Mouse (Mus musculus) heart, adult 2 months (tissue): Measurements from ENCODE around the gene Tdrkh. TPM values are rescaled to one million over a fixed set of nuclear protein-coding genes. Genes with fewer than 3 reads are reported as not detected.

Experiments
- DNase-seq, 2 experiments: peaks; one replicate each; pipeline ENCODE4 v3.0.0; 2021
- H3K27ac ChIP-seq: fragments of 200-600 bp; 2 replicates; pipeline ENCODE4 v1.8.1; 2022
- H3K27me3 ChIP-seq: fragments of 200-500 bp; 2 replicates; pipeline ENCODE4 v1.6.1; 2012; ENCODE audit warnings: mild to moderate bottlenecking, low read length, inconsistent platforms, mixed read lengths; ENCODE audit not compliant: control insufficient read depth, insufficient read depth
- H3K36me3 ChIP-seq: fragments of 200-500 bp; 2 replicates; pipeline ENCODE4 v1.6.1; 2012; ENCODE audit warnings: low read length, inconsistent platforms; ENCODE audit not compliant: control insufficient read depth, insufficient read depth
- H3K4me1 ChIP-seq: fragments of 200-500 bp; 2 replicates; pipeline ENCODE4 v1.6.1; 2011; ENCODE audit warnings: low read length; ENCODE audit not compliant: control insufficient read depth, insufficient read depth
- H3K4me3 ChIP-seq: fragments of 200-600 bp; 2 replicates; pipeline ENCODE4 v1.8.1; 2022
- H3K79me2 ChIP-seq: fragments of 200-500 bp; replicated peaks from 2 replicates; pipeline ENCODE4 v1.6.1; 2012; ENCODE audit warnings: mild to moderate bottlenecking, inconsistent platforms, low read length, moderate library complexity, mixed read lengths; ENCODE audit not compliant: control insufficient read depth, insufficient read depth
- H3K9ac ChIP-seq: fragments of 200-500 bp; 2 replicates; pipeline ENCODE4 v1.6.1; 2012; ENCODE audit warnings: low read depth, mild to moderate bottlenecking, control low read depth, inconsistent platforms, low read length, mixed read lengths
- CTCF ChIP-seq: fragments of 200-600 bp; IDR thresholded peaks from 2 replicates; pipeline ENCODE4 v1.8.1; 2022; ENCODE audit warnings: antibody characterized with exemption, mild to moderate bottlenecking, moderate library complexity
- EP300 ChIP-seq: fragments of 200-500 bp; IDR thresholded peaks from 2 replicates; pipeline ENCODE4 v1.6.1; 2011; ENCODE audit warnings: low read depth, low read length, control low read depth; ENCODE audit not compliant: insufficient read depth
- POLR2A ChIP-seq: fragments of 200-500 bp; IDR thresholded peaks from 2 replicates; pipeline ENCODE4 v1.6.1; 2011; ENCODE audit warnings: mild to moderate bottlenecking, low read depth, low read length, control low read depth; ENCODE audit not compliant: insufficient read depth
- WGBS: fragments of 180-500 bp; shearing (Covaris S2); methylation state at CpG from one replicate; pipeline ENCODE4 v1.1.7; 2018; 5-methylcytosine and 5-hydroxymethylcytosine counted together
- intact Hi-C: fragments of 180-260 bp; cut with DNase I; formaldehyde crosslinking; loops from one replicate; pipeline ENCODE4 v1.15.1; 2025
- polyA plus RNA-seq: library from polyadenylated mRNA; depleted of rRNA; stranded (reverse); fragments of >200 nt; gene quantifications from 2 replicates; pipeline ENCODE4 v1.2.3, GENCODE M21; 2012
- total RNA-seq, 2 experiments: library from RNA; stranded (reverse); gene quantifications; 2 replicates each; pipeline ENCODE4 v1.2.3; 2021

Tdrkh gene
- total and polyA plus RNA-seq, 3 experiments: 0.64 to 4.9 (median 3.9) TPM

GRCm38 (mm10) chr3:94412530-94412929, 543 bp upstream of the Tdrkh start:
- intact Hi-C loops: no loop called here

GRCm38 (mm10) chr3:94430980-94431379, 17.9 kb downstream of the Tdrkh start:
- Histone ChIP-seq H3K27ac (no peak overlapping the region), H3K4me3 (no peak overlapping the region), H3K36me3 (no peaks in the 10 kb centered on the region), H3K9ac (no peak overlapping the region), H3K4me1 (no peaks in the 10 kb centered on the region), H3K79me2 (no peaks in the 10 kb centered on the region), H3K27me3 (no peaks in the 10 kb centered on the region)
- no peak for DNase-seq
- 46% methylated on average over 2 of the region's 2 CpGs for WGBS
- intact Hi-C loops: no loop called here
- TF ChIP-seq CTCF (no peak), POLR2A (no peak), EP300 (no peak)

More at GRCm38 (mm10) chr3:94412530-94412929, 543 bp upstream of the Tdrkh start:
- Histone ChIP-seq H3K4me1 (no peaks in the 10 kb centered on the region; the same call in 1 of the 2 replicates), H3K27me3 (no peaks in the 10 kb centered on the region), H3K9ac (peak overlapping the region; percentile 27), H3K36me3 (no peaks in the 10 kb centered on the region), H3K79me2 (no peaks in the 10 kb centered on the region), H3K4me3 (peak overlapping the region; percentile 57), H3K27ac (no peak overlapping the region)
- TF ChIP-seq EP300 (no peak), CTCF (no peak), POLR2A (no peak)
- WGBS: 8% methylated on average over 25 of the region's 25 CpGs
- no peak for DNase-seq

- 87% methylated on average over 2 of the region's 2 CpGs for WGBS
- DNase-seq: no peak
- Histone ChIP-seq H3K79me2 (no peaks in the 10 kb centered on the region), H3K27me3 (no peaks in the 10 kb centered on the region), H3K27ac (no peak overlapping the region), H3K9ac (no peak overlapping the region), H3K4me3 (no peak overlapping the region), H3K4me1 (no peaks in the 10 kb centered on the region), H3K36me3 (no peaks in the 10 kb centered on the region)
- intact Hi-C loops: no loop called here
- TF ChIP-seq EP300 (no peak), POLR2A (no peak), CTCF (no peak)
Observed at GRCm38 (mm10) chr3:94434305-94434704, 21.2 kb downstream of the Tdrkh start.

GRCm38 (mm10) chr3:94436420-94436819, 23.3 kb downstream of the Tdrkh start:
- TF ChIP-seq EP300: no peak
- TF ChIP-seq POLR2A: no peak
- TF ChIP-seq CTCF: no peak
- H3K9ac ChIP-seq: no peak overlapping the region
- DNase-seq: no peak
- H3K27me3 ChIP-seq: 0 out of 2 replicates have a peak, but pooled peaks cover 3% of the 10 kb centered on the region
- H3K27ac ChIP-seq: no peak overlapping the region
- H3K36me3 ChIP-seq: no peaks in the 10 kb centered on the region
- no peak overlapping the region for H3K4me3 ChIP-seq
- WGBS: 77% methylated on average over 9 of the region's 9 CpGs
- H3K4me1 ChIP-seq: no peaks in the 10 kb centered on the region
- intact Hi-C loops: no loop called here
- no peaks in the 10 kb centered on the region for H3K79me2 ChIP-seq

- H3K27me3 ChIP-seq: 0 out of 2 replicates have a peak, but pooled peaks cover 3% of the 10 kb centered on the region
- H3K4me1 ChIP-seq: peaks cover 1% of the 10 kb centered on the region
- H3K36me3 ChIP-seq: no peaks in the 10 kb centered on the region; the same call in 1 of the 2 replicates
- no peak overlapping the region for H3K27ac ChIP-seq
- 0 out of 2 replicates have a peak, but pooled peaks cover 1% of the 10 kb centered on the region for H3K79me2 ChIP-seq
- H3K4me3 ChIP-seq: no peak overlapping the region
- DNase-seq: no peak
- H3K9ac ChIP-seq: no peak overlapping the region
- intact Hi-C loops: loop anchor here (10.0 kb wide), 1 partner anchor 126 kb away; the partner anchor contains the start of gene Them4
- WGBS: 42% methylated on average over 3 of the region's 3 CpGs
- TF ChIP-seq CTCF: peak; percentile 46
- no peak for TF ChIP-seq EP300
- no peak for TF ChIP-seq POLR2A
Observed at GRCm38 (mm10) chr3:94441182-94441581, 28.1 kb downstream of the Tdrkh start.

GRCm38 (mm10) chr3:94442951-94443596, 30.0 kb downstream of the Tdrkh start, which contains the start of gene Mrpl9:
TSS of gene Mrpl9 (plus strand) at chr3:94443318.
- TF ChIP-seq EP300 (no peak), CTCF (no peak), POLR2A (peak; percentile 89)
- under 1% methylated on average over 39 of the region's 39 CpGs for WGBS
- Histone ChIP-seq H3K4me3 (peak within 1 kb of the TSS; percentile 94), H3K79me2 (0 out of 2 replicates have a peak, but pooled peaks cover 1% of the 10 kb centered on the region), H3K27ac (peak within 1 kb of the TSS; percentile 85), H3K27me3 (0 out of 2 replicates have a peak, but pooled peaks cover 3% of the 10 kb centered on the region), H3K9ac (peak within 1 kb of the TSS; percentile 99), H3K36me3 (peaks cover 2% of the 10 kb centered on the region; the same call in 1 of the 2 replicates), H3K4me1 (peaks cover 1% of the 10 kb centered on the region)
- intact Hi-C loops: loop anchor here (2.0 to 10.0 kb wide), 2 partner anchors 70 to 128 kb away; partner anchors contain the start of genes Rorc and Them4
- DNase-seq: peak; percentile 95 to 96
